In the genomic region with DNA sequence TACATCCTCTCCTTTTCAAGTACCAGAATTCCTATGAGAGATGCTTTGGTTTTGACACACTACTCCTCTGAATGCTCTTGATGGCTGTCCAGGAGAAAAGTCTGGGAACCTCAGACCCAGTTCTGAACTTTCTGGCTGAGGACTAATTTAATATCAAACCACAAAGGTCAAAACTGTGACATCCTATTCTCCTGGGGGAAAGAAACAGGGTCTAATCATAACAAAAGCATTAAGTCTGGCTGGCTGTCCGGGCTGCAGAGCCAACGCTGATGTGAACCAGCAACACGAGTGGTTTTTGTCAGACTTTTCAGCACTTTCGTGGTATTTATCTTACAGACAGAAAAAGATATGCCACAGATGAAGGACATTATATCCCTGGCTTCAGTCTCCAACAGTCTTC, we compare ENCODE assay signal across 8 mouse cellular contexts.
A peak's percentile ranks its signal among the peaks of the same experiment; 100 is the strongest.
DNase-seq lines count a peak whose midpoint lies in the region; ATAC-seq and TF ChIP-seq lines count a peak whose summit lies in the region.

No protein-coding gene starts in this region.

- WGBS in lung, postnatal 0 days: 48% methylated on average over 4 of the region's 4 CpGs

- H3K4me1 ChIP-seq in lung, postnatal 0 days (ENCODE audit: insufficient read depth, low read depth, low read length): no peaks in the 10 kb centered on the region

- intact Hi-C loops in left cerebral cortex, postnatal 25 days (cut with DNase I): no loop called here

- TF ChIP-seq EP300 in lung, postnatal 0 days (IDR thresholded peaks at IDR 0.05): no peak

- peak; percentile 1 for DNase-seq in lung, postnatal 25 days (ENCODE audit: low spot score)
- no peak for DNase-seq in lung, postnatal 0 days (ENCODE audit: low spot score)
- peak; percentile 81 for DNase-seq in heart, adult 8-10 months (ENCODE audit: low spot score)
- DNase-seq in kidney, postnatal 14 days: peak; percentile 54
- DNase-seq in yolk sac, embryonic 10.5 days (ENCODE audit: low spot score): peak; percentile 52
- DNase-seq in left cerebral cortex, postnatal 25 days (ENCODE audit: low spot score in 2 of 2): no peak

- no peaks in the 10 kb centered on the region for H3K36me3 ChIP-seq in lung, postnatal 0 days (ENCODE audit: insufficient read depth, low read length)

- TF ChIP-seq CTCF in lung, postnatal 0 days (IDR thresholded peaks at IDR 0.05): no peak

- H3K27me3 ChIP-seq in lung, postnatal 0 days (replicated peaks; ENCODE audit: insufficient read depth, low read length): no peaks in the 10 kb centered on the region

- H3K9me3 ChIP-seq in lung, postnatal 0 days (ENCODE audit: low read length): no peaks in the 10 kb centered on the region

- no peak overlapping the region for H3K4me2 ChIP-seq in lung, postnatal 0 days (replicated peaks; ENCODE audit: low read depth, low read length)

- no peak overlapping the region for H3K27ac ChIP-seq in lung, postnatal 0 days (ENCODE audit: low read length)

- ATAC-seq in lung, postnatal 0 days: no peak
- ATAC-seq in CD4-positive, CD25-positive, alpha-beta regulatory T cell, adult 4 months: no peak
- no peak for ATAC-seq in inflammation-experienced regulatory T-cells, adult 6 months

- no peak overlapping the region for H3K4me3 ChIP-seq in lung, postnatal 0 days (ENCODE audit: low read depth, low read length)

- no peak overlapping the region for H3K9ac ChIP-seq in lung, postnatal 0 days (replicated peaks; ENCODE audit: low read depth)

Comparison
In these comparisons a context has a peak if more than half of its experiments do, and no peak if none do; other contexts are left out.
1. DNase-seq: peak in lung, postnatal 25 days (single experiment), heart, adult 8-10 months (single experiment), kidney, postnatal 14 days (single experiment) and yolk sac, embryonic 10.5 days (single experiment); none in lung, postnatal 0 days (single experiment) and left cerebral cortex, postnatal 25 days (0 of 2).